Mouse (Mus musculus) forebrain, embryonic 16.5 days (tissue): Measurements from ENCODE around the gene Hist1h1d. TPM values are rescaled to one million over a fixed set of nuclear protein-coding genes. Genes with fewer than 3 reads are reported as not detected.

Experiments
- ATAC-seq: fragments of 200-750 bp; cut with Nextera tagmentation; 2 replicates; pipeline ENCODE4 v1.8.0; 2017; ENCODE audit warnings: mild to moderate bottlenecking, moderate library complexity
- H3K27ac ChIP-seq: fragments of 300-500 bp; sonication (generic); 2 replicates; pipeline ENCODE4 v1.5.1; 2014; ENCODE audit warnings: low read length, control low read depth
- H3K27me3 ChIP-seq: fragments of 300-500 bp; sonication (generic); replicated peaks from 2 replicates; pipeline ENCODE4 v1.6.1; 2014; ENCODE audit warnings: low read length; ENCODE audit not compliant: control insufficient read depth, insufficient read depth
- H3K36me3 ChIP-seq: fragments of 300-500 bp; sonication (generic); 2 replicates; pipeline ENCODE4 v1.6.1; 2014; ENCODE audit not compliant: control insufficient read depth, insufficient read depth
- H3K4me1 ChIP-seq: fragments of 300-500 bp; sonication (generic); replicated peaks from 2 replicates; pipeline ENCODE4 v1.6.1; 2014; ENCODE audit warnings: low read length; ENCODE audit not compliant: control insufficient read depth, insufficient read depth
- H3K4me2 ChIP-seq: fragments of 300-500 bp; sonication (generic); 2 replicates; pipeline ENCODE4 v1.6.1; 2014; ENCODE audit warnings: mild to moderate bottlenecking, low read length, control low read depth
- H3K4me3 ChIP-seq: fragments of 300-500 bp; sonication (generic); replicated peaks from 2 replicates; pipeline ENCODE4 v1.5.1; 2014; ENCODE audit warnings: mild to moderate bottlenecking, low read length, control low read depth
- H3K9ac ChIP-seq: fragments of 300-500 bp; sonication (generic); replicated peaks from 2 replicates; pipeline ENCODE4 v1.6.1; 2014; ENCODE audit warnings: low read depth, low read length, control low read depth
- H3K9me3 ChIP-seq: fragments of 300-500 bp; sonication (generic); 2 replicates; pipeline ENCODE4 v1.6.1; 2016; ENCODE audit warnings: low read length; ENCODE audit not compliant: control insufficient read depth
- WGBS: fragments of 180-500 bp; shearing (Covaris S2); extraction: QIAGEN DNeasy Blood & Tissue Kit; methylation state at CpG from one replicate; pipeline ENCODE4 v1.1.7; 2014; 5-methylcytosine and 5-hydroxymethylcytosine counted together
- polyA plus RNA-seq: library from polyadenylated mRNA; unstranded; fragments of >200 nt; fragmentation: Nextera tagmentation; extraction: Ambion mirVana; gene quantifications from 2 replicates; pipeline ENCODE4 v1.2.1, GENCODE M21; 2015

Hist1h1d gene
- polyA plus RNA-seq, 1 experiment from 2014 or later = 0.22 TPM

- peak overlapping the region; percentile 68; the same call in 1 of the 2 replicates for H3K27ac ChIP-seq
- under 1% methylated on average over 19 of the region's 19 CpGs for WGBS
- 0 out of 2 replicates have a peak overlapping the region, but pooled peaks have one; percentile 34 for H3K9ac ChIP-seq
These were observed 36.0 kb upstream of the Hist1h1d start for GRCm38 (mm10) chr13:23516822-23517602.

GRCm38 (mm10) chr13:23517603-23518294 is 35.3 kb upstream of the Hist1h1d start:
- ATAC-seq = peak; percentile 90
- H3K4me2 ChIP-seq = peak overlapping the region; percentile 72
- no peak overlapping the region for H3K9ac ChIP-seq
- H3K9me3 ChIP-seq = no peaks in the 10 kb centered on the region
- peaks cover 7% of the 10 kb centered on the region for H3K4me1 ChIP-seq
- H3K27me3 ChIP-seq = no peaks in the 10 kb centered on the region
- under 1% methylated on average over 27 of the region's 27 CpGs for WGBS
- peak overlapping the region; percentile 54 for H3K4me3 ChIP-seq
- H3K27ac ChIP-seq = peak overlapping the region; percentile 68; the same call in 1 of the 2 replicates
- no peaks in the 10 kb centered on the region for H3K36me3 ChIP-seq

More at GRCm38 (mm10) chr13:23516822-23517602, 36.0 kb upstream of the Hist1h1d start:
- Histone ChIP-seq H3K27me3 (no peaks in the 10 kb centered on the region), H3K4me3 (peak overlapping the region; percentile 54), H3K36me3 (no peaks in the 10 kb centered on the region), H3K9me3 (no peaks in the 10 kb centered on the region), H3K4me1 (peaks cover 7% of the 10 kb centered on the region), H3K4me2 (peak overlapping the region; percentile 72)
- peak; percentile 70 for ATAC-seq

- H3K4me3 ChIP-seq = peak overlapping the region; percentile 54
- no peak overlapping the region for H3K9ac ChIP-seq
- H3K36me3 ChIP-seq = no peaks in the 10 kb centered on the region
- H3K4me1 ChIP-seq = peaks cover 7% of the 10 kb centered on the region
- H3K27me3 ChIP-seq = no peaks in the 10 kb centered on the region
- WGBS = 1% methylated on average over 6 of the region's 6 CpGs
- no peaks in the 10 kb centered on the region for H3K9me3 ChIP-seq
- H3K4me2 ChIP-seq = peak overlapping the region; percentile 72
- H3K27ac ChIP-seq = no peak overlapping the region
- ATAC-seq = no peak
These were observed 34.8 kb upstream of the Hist1h1d start for GRCm38 (mm10) chr13:23518295-23518603.

GRCm38 (mm10) chr13:23518885-23519284 is 34.2 kb upstream of the Hist1h1d start:
- Histone ChIP-seq H3K4me2 (peak overlapping the region; percentile 61), H3K36me3 (no peaks in the 10 kb centered on the region), H3K27me3 (no peaks in the 10 kb centered on the region), H3K9me3 (no peaks in the 10 kb centered on the region), H3K9ac (no peak overlapping the region), H3K4me1 (peaks cover 7% of the 10 kb centered on the region), H3K27ac (no peak overlapping the region), H3K4me3 (peak overlapping the region; percentile 38)
- peak; percentile 7; the same call in 1 of the 2 replicates for ATAC-seq
- WGBS = under 1% methylated on average over 6 of the region's 6 CpGs

GRCm38 (mm10) chr13:23519416-23519815 is 33.6 kb upstream of the Hist1h1d start:
- H3K4me2 ChIP-seq = peak overlapping the region; percentile 61
- H3K4me3 ChIP-seq = peak overlapping the region; percentile 38
- H3K4me1 ChIP-seq = peaks cover 7% of the 10 kb centered on the region
- WGBS = 1% methylated on average over 10 of the region's 10 CpGs
- H3K36me3 ChIP-seq = no peaks in the 10 kb centered on the region
- no peak for ATAC-seq
- no peak overlapping the region for H3K9ac ChIP-seq
- no peak overlapping the region for H3K27ac ChIP-seq
- no peaks in the 10 kb centered on the region for H3K9me3 ChIP-seq
- H3K27me3 ChIP-seq = no peaks in the 10 kb centered on the region

- H3K9me3 ChIP-seq = no peaks in the 10 kb centered on the region
- no peak for ATAC-seq
- no peak overlapping the region; the same call in none of the 2 replicates for H3K4me2 ChIP-seq
- H3K9ac ChIP-seq = no peak overlapping the region
- 2% methylated on average over 14 of the region's 14 CpGs for WGBS
- H3K4me1 ChIP-seq = peaks cover 2% of the 10 kb centered on the region; the same call in 1 of the 2 replicates
- H3K36me3 ChIP-seq = no peaks in the 10 kb centered on the region
- no peaks in the 10 kb centered on the region for H3K27me3 ChIP-seq
- H3K4me3 ChIP-seq = no peak overlapping the region
- H3K27ac ChIP-seq = no peak overlapping the region
These were observed 31.4 kb upstream of the Hist1h1d start for GRCm38 (mm10) chr13:23521703-23522102.

- Histone ChIP-seq H3K4me1 (no peaks in the 10 kb centered on the region; the same call in 1 of the 2 replicates), H3K36me3 (no peaks in the 10 kb centered on the region), H3K4me2 (no peak overlapping the region), H3K4me3 (no peak overlapping the region), H3K9me3 (no peaks in the 10 kb centered on the region), H3K9ac (no peak overlapping the region), H3K27ac (no peak overlapping the region), H3K27me3 (no peaks in the 10 kb centered on the region)
- 54% methylated on average over 5 of the region's 5 CpGs for WGBS
- ATAC-seq = no peak
These were observed 29.1 kb upstream of the Hist1h1d start for GRCm38 (mm10) chr13:23523976-23524375.

GRCm38 (mm10) chr13:23524654-23525053 is 28.4 kb upstream of the Hist1h1d start:
- H3K4me1 ChIP-seq = no peaks in the 10 kb centered on the region; the same call in 1 of the 2 replicates
- no peak overlapping the region for H3K9ac ChIP-seq
- H3K4me2 ChIP-seq = no peak overlapping the region
- 10% methylated on average over 5 of the region's 5 CpGs for WGBS
- no peaks in the 10 kb centered on the region for H3K9me3 ChIP-seq
- no peaks in the 10 kb centered on the region for H3K36me3 ChIP-seq
- no peak overlapping the region for H3K27ac ChIP-seq
- ATAC-seq = peak; percentile 33; the same call in 1 of the 2 replicates
- H3K4me3 ChIP-seq = no peak overlapping the region
- H3K27me3 ChIP-seq = no peaks in the 10 kb centered on the region

GRCm38 (mm10) chr13:23525901-23526300 is 27.2 kb upstream of the Hist1h1d start:
- H3K4me3 ChIP-seq = peak overlapping the region; percentile 52
- no peak for ATAC-seq
- no peaks in the 10 kb centered on the region for H3K36me3 ChIP-seq
- WGBS = 2% methylated on average over 10 of the region's 10 CpGs
- no peak overlapping the region for H3K9ac ChIP-seq
- no peaks in the 10 kb centered on the region; the same call in 1 of the 2 replicates for H3K4me1 ChIP-seq
- H3K9me3 ChIP-seq = no peaks in the 10 kb centered on the region
- peak overlapping the region; percentile 62 for H3K4me2 ChIP-seq
- no peaks in the 10 kb centered on the region for H3K27me3 ChIP-seq
- no peak overlapping the region for H3K27ac ChIP-seq
